In the genomic region with DNA sequence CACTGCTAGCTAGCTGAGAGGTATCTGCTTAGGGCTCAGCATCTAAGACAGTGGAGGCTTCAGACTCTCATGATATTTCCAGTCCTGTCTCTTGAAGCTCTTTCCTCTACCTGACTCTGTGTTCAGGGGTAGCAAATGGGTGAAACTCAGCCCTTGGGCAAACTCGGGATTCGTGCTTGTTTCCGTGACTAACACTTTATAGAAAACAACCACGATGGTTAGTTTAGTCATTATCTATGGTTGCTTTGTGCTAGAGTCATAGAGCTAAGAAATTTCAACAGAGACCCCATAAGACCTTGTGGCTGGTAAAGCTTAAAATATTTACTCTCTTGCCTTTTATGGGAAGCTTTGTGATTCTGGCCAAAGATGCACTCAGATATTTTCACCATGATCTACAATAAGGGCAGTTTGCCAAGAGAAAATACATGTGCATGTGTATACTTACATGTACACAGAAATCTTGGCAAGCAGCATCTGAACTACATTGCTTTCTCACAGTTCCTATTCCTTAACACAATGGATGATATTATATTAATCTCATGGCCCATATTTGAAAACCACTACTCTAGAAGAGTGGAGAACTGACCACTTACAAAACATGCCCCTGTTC, we compare ENCODE assay signal across 28 mouse cellular contexts.
DNase-seq lines count a peak whose midpoint lies in the region; ATAC-seq lines count a peak whose summit lies in the region.
"Had no signal": no experiment of that assay in that cellular context is flagged by ENCODE, and none has a peak within 500 bp of the region (broad histone marks: within the 10 kb centered on the region; RNA-seq: fewer than 3 reads in every experiment).

No protein-coding gene starts in this region.

- H3K4me2 ChIP-seq in hindbrain, embryonic 15.5 days: no peak overlapping the region
- H3K4me2 ChIP-seq in hindbrain, embryonic 12.5 days (replicated peaks): no peak overlapping the region
- H3K4me2 ChIP-seq in embryonic facial prominence, embryonic 14.5 days (ENCODE audit: low read depth, low read length): no peak overlapping the region
- no peak overlapping the region for H3K4me2 ChIP-seq in stomach, embryonic 15.5 days
- H3K4me2 ChIP-seq: embryonic facial prominence, embryonic 12.5 days; forebrain, embryonic 12.5 days; heart, embryonic 15.5 days; hindbrain, embryonic 13.5 days; limb, embryonic 12.5 days; liver, embryonic 11.5 days; midbrain, embryonic 15.5 days had no signal

- H3K27me3 ChIP-seq in hindbrain, embryonic 15.5 days: no peaks in the 10 kb centered on the region
- no peaks in the 10 kb centered on the region for H3K27me3 ChIP-seq in hindbrain, embryonic 12.5 days
- H3K27me3 ChIP-seq in embryonic facial prominence, embryonic 14.5 days (replicated peaks; ENCODE audit: control insufficient read depth, insufficient read depth, low read length): no peaks in the 10 kb centered on the region
- no peaks in the 10 kb centered on the region for H3K27me3 ChIP-seq in stomach, embryonic 15.5 days (replicated peaks)
- H3K27me3 ChIP-seq: embryonic facial prominence, embryonic 12.5 days; forebrain, embryonic 12.5 days; heart, embryonic 15.5 days; hindbrain, embryonic 13.5 days; limb, embryonic 12.5 days; midbrain, embryonic 15.5 days had no signal

- no peak overlapping the region for H3K9ac ChIP-seq in hindbrain, embryonic 15.5 days
- H3K9ac ChIP-seq in hindbrain, embryonic 12.5 days: no peak overlapping the region
- no peak overlapping the region for H3K9ac ChIP-seq in embryonic facial prominence, embryonic 14.5 days (ENCODE audit: low read depth, low read length)
- no peak overlapping the region for H3K9ac ChIP-seq in stomach, embryonic 15.5 days
- H3K9ac ChIP-seq: embryonic facial prominence, embryonic 12.5 days; forebrain, embryonic 12.5 days; heart, embryonic 15.5 days; hindbrain, embryonic 13.5 days; limb, embryonic 12.5 days; midbrain, embryonic 15.5 days had no signal

- 0 out of 2 replicates have a peak overlapping the region, but pooled peaks have one; percentile 34 for H3K27ac ChIP-seq in hindbrain, embryonic 15.5 days (replicated peaks)
- no peak overlapping the region for H3K27ac ChIP-seq in hindbrain, embryonic 12.5 days
- peak overlapping the region; percentile 39; the same call in 1 of the 2 replicates for H3K27ac ChIP-seq in embryonic facial prominence, embryonic 14.5 days (replicated peaks; ENCODE audit: low read depth, low read length)
- peak overlapping the region; percentile 62 for H3K27ac ChIP-seq in stomach, embryonic 15.5 days
- H3K27ac ChIP-seq: embryonic facial prominence, embryonic 12.5 days; forebrain, embryonic 12.5 days; heart, embryonic 10.5 days; heart, embryonic 15.5 days; hindbrain, embryonic 13.5 days; layer of hippocampus, adult 2 months; left cerebral cortex, adult 2 months; limb, embryonic 12.5 days; midbrain, embryonic 15.5 days had no signal

- no peak overlapping the region for H3K4me3 ChIP-seq in hindbrain, embryonic 15.5 days
- H3K4me3 ChIP-seq in hindbrain, embryonic 12.5 days: no peak overlapping the region
- H3K4me3 ChIP-seq in embryonic facial prominence, embryonic 14.5 days (ENCODE audit: low read depth, low read length): no peak overlapping the region
- H3K4me3 ChIP-seq in stomach, embryonic 15.5 days (replicated peaks): no peak overlapping the region
- H3K4me3 ChIP-seq: embryonic facial prominence, embryonic 12.5 days; forebrain, embryonic 12.5 days; heart, embryonic 10.5 days; heart, embryonic 15.5 days; hindbrain, embryonic 13.5 days; layer of hippocampus, adult 2 months; left cerebral cortex, adult 2 months; limb, embryonic 12.5 days; midbrain, embryonic 15.5 days had no signal

- no peaks in the 10 kb centered on the region for H3K4me1 ChIP-seq in hindbrain, embryonic 15.5 days (replicated peaks)
- 0 out of 2 replicates have a peak, but pooled peaks cover 4% of the 10 kb centered on the region for H3K4me1 ChIP-seq in hindbrain, embryonic 12.5 days
- H3K4me1 ChIP-seq in embryonic facial prominence, embryonic 14.5 days (ENCODE audit: control insufficient read depth, insufficient read depth, low read length): peaks cover 3% of the 10 kb centered on the region; the same call in 1 of the 2 replicates
- H3K4me1 ChIP-seq in stomach, embryonic 15.5 days: no peaks in the 10 kb centered on the region
- H3K4me1 ChIP-seq: embryonic facial prominence, embryonic 12.5 days; forebrain, embryonic 12.5 days; hindbrain, embryonic 13.5 days; limb, embryonic 12.5 days; midbrain, embryonic 15.5 days had no signal

- no peak for ATAC-seq in hindbrain, embryonic 15.5 days (ENCODE audit: low FRiP score, low read depth)
- no peak for ATAC-seq in hindbrain, embryonic 12.5 days (ENCODE audit: low FRiP score)
- no peak for ATAC-seq in embryonic facial prominence, embryonic 14.5 days (ENCODE audit: low read depth)
- ATAC-seq in stomach, embryonic 15.5 days (ENCODE audit: insufficient read depth, low FRiP score, low read depth): no peak
- ATAC-seq: midbrain, embryonic 15.5 days had no signal

- no peaks in the 10 kb centered on the region for H3K9me3 ChIP-seq in hindbrain, embryonic 15.5 days
- no peaks in the 10 kb centered on the region for H3K9me3 ChIP-seq in hindbrain, embryonic 12.5 days (replicated peaks)
- H3K9me3 ChIP-seq in embryonic facial prominence, embryonic 14.5 days (ENCODE audit: control insufficient read depth, low read length): no peaks in the 10 kb centered on the region
- H3K9me3 ChIP-seq in stomach, embryonic 15.5 days: no peaks in the 10 kb centered on the region
- H3K9me3 ChIP-seq: embryonic facial prominence, embryonic 12.5 days; forebrain, embryonic 12.5 days; heart, embryonic 10.5 days; heart, embryonic 15.5 days; hindbrain, embryonic 13.5 days; limb, embryonic 12.5 days; midbrain, embryonic 15.5 days had no signal

- WGBS in hindbrain, embryonic 15.5 days: 83% methylated on average over 4 of the region's 4 CpGs
- 83% methylated on average over 4 of the region's 4 CpGs for WGBS in hindbrain, embryonic 12.5 days
- 75% methylated on average over 4 of the region's 4 CpGs for WGBS in embryonic facial prominence, embryonic 14.5 days
- WGBS in stomach, embryonic 15.5 days: 69% methylated on average over 4 of the region's 4 CpGs

- H3K36me3 ChIP-seq in hindbrain, embryonic 15.5 days: no peaks in the 10 kb centered on the region
- no peaks in the 10 kb centered on the region for H3K36me3 ChIP-seq in hindbrain, embryonic 12.5 days
- no peaks in the 10 kb centered on the region for H3K36me3 ChIP-seq in embryonic facial prominence, embryonic 14.5 days (ENCODE audit: control insufficient read depth, insufficient read depth, low read length)
- no peaks in the 10 kb centered on the region for H3K36me3 ChIP-seq in stomach, embryonic 15.5 days
- H3K36me3 ChIP-seq: embryonic facial prominence, embryonic 12.5 days; forebrain, embryonic 12.5 days; heart, embryonic 10.5 days; heart, embryonic 15.5 days; hindbrain, embryonic 13.5 days; limb, embryonic 12.5 days; midbrain, embryonic 15.5 days had no signal

- peak; percentile 66 for DNase-seq in 3T3-L1 (ENCODE audit: low read depth, low spot score)
- DNase-seq in embryonic facial prominence, embryonic 14.5 days (ENCODE audit: low spot score): peak; percentile 63
- DNase-seq in embryo, embryonic 11 days: no peak
- DNase-seq in urinary bladder, postnatal 14 days (ENCODE audit: low spot score): no peak
- DNase-seq: adrenal gland, adult 8-10 months; B cell, adult 2 months; cerebellum, adult 8-10 months; cerebellum, postnatal 25 days; gastrocnemius, postnatal 14 days; heart, postnatal 36 days; kidney, adult 8-10 months; kidney, postnatal 14 days; lung, postnatal 36 days; right cerebral cortex, postnatal 25 days; thymus, postnatal 4 days had no signal

Comparison
In these comparisons a context has a peak if more than half of its experiments do, and no peak if none do; other contexts are left out.
1. DNase-seq: peak in 3T3-L1 (single experiment) and embryonic facial prominence, embryonic 14.5 days (single experiment); none in embryo, embryonic 11 days (single experiment) and urinary bladder, postnatal 14 days (single experiment).